Mouse (Mus musculus) embryonic facial prominence, embryonic 14.5 days (tissue): ENCODE data around the gene Limk1. TPM values are rescaled to one million over a fixed set of nuclear protein-coding genes. Genes with fewer than 3 reads are reported as not detected.
A peak's percentile ranks its signal among the peaks of the same experiment; 100 is the strongest.

Experiments used
- ATAC-seq: fragments of 200-750 bp; cut with Nextera tagmentation; 2 replicates; pipeline ENCODE4 v1.8.0; 2017; ENCODE audit warnings: low read depth, moderate number of reproducible peaks, moderate TSS enrichment
- DNase-seq: peaks from one replicate; pipeline ENCODE4 v3.0.0-alpha.2; 2015; ENCODE audit warnings: low spot score
- H3K27ac ChIP-seq: fragments of 300-500 bp; sonication (generic); replicated peaks from 2 replicates; pipeline ENCODE4 v1.5.1; 2014; ENCODE audit warnings: low read depth, mild to moderate bottlenecking, low read length, moderate library complexity
- H3K27me3 ChIP-seq: fragments of 300-500 bp; sonication (generic); replicated peaks from 2 replicates; pipeline ENCODE4 v1.6.1; 2014; ENCODE audit warnings: low read length; ENCODE audit not compliant: control insufficient read depth, insufficient read depth
- H3K36me3 ChIP-seq: fragments of 300-500 bp; sonication (generic); 2 replicates; pipeline ENCODE4 v1.6.1; 2014; ENCODE audit warnings: low read length, mixed read lengths; ENCODE audit not compliant: control insufficient read depth, insufficient read depth
- H3K4me1 ChIP-seq: fragments of 300-500 bp; sonication (generic); 2 replicates; pipeline ENCODE4 v1.6.1; 2014; ENCODE audit warnings: antibody characterized with exemption, low read length; ENCODE audit not compliant: control insufficient read depth, insufficient read depth
- H3K4me2 ChIP-seq: fragments of 300-500 bp; sonication (generic); 2 replicates; pipeline ENCODE4 v1.6.1; 2014; ENCODE audit warnings: low read depth, mild to moderate bottlenecking, low read length, moderate library complexity, mixed read lengths
- H3K4me3 ChIP-seq: fragments of 300-500 bp; sonication (generic); 2 replicates; pipeline ENCODE4 v1.5.1; 2014; ENCODE audit warnings: low read depth, mild to moderate bottlenecking, low read length
- H3K9ac ChIP-seq: fragments of 300-500 bp; sonication (generic); 2 replicates; pipeline ENCODE4 v1.6.1; 2014; ENCODE audit warnings: low read depth, mild to moderate bottlenecking, low read length, moderate library complexity, mixed read lengths
- H3K9me3 ChIP-seq: fragments of 300-500 bp; sonication (generic); 2 replicates; pipeline ENCODE4 v1.6.1; 2016; ENCODE audit warnings: low read length; ENCODE audit not compliant: control insufficient read depth
- WGBS: fragments of 180-500 bp; shearing (Covaris S2); extraction: QIAGEN DNeasy Blood & Tissue Kit; methylation state at CpG from one replicate; pipeline ENCODE4 v1.1.7; 2014; 5-methylcytosine and 5-hydroxymethylcytosine counted together
- polyA plus RNA-seq: library from polyadenylated mRNA; unstranded; fragments of >200 nt; fragmentation: Nextera tagmentation; extraction: Ambion mirVana; gene quantifications from 2 replicates; pipeline ENCODE4 v1.2.1, GENCODE M21; 2014

Limk1 gene
- 6.2 and 8.5 TPM in 2 replicates for polyA plus RNA-seq

DNA sequence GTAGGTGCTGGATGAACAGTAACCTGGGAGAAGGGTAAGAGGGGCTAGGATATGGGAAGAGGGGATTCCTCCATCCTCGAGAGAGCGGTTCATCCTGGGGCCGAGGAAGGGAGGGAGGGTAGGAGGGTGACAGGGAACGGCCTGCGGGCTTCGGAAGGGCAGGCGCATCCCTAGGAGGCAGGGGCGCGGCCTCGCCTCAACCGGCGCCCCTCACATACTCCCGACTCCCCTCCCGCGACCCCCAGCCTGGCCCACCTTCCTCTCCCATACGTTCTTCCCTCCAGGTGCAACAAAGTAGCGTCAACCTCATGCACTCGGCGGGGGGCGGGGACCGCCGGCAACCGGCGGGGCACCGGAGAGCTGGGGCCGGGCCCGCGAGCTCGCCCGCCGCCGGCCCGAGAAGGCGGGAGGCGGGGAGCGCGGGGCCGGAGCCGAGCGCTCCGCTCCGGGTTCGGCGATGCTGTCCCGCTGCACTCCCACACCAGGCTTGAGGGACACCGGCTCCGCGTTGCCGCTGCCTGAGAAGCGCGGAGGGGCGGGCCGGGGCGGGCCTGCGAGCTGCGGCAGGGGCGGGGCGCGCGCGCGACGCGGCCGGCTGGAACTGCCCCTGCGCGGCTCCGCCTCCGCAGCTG, at the start of gene Limk1:
Gene Limk1, minus strand, starts transcription at position 513 of the 632 bp plus-strand sequence.
- peak within 1 kb of the TSS; percentile 65 for H3K4me2 ChIP-seq
- H3K4me3 ChIP-seq = peak within 1 kb of the TSS; percentile 81
- H3K27ac ChIP-seq = peak within 1 kb of the TSS; percentile 81
- no peak for DNase-seq
- peak within 1 kb of the TSS; percentile 83 for H3K9ac ChIP-seq
- no peaks in the 10 kb centered on the region for H3K9me3 ChIP-seq
- H3K4me1 ChIP-seq = no peaks in the 10 kb centered on the region; the same call in 1 of the 2 replicates
- under 1% methylated on average over 16 of the region's 69 CpGs for WGBS
- no peaks in the 10 kb centered on the region for H3K27me3 ChIP-seq
- H3K36me3 ChIP-seq = peaks cover 23% of the 10 kb centered on the region
- peak; percentile 1; the same call in 1 of the 2 replicates for ATAC-seq

DNA sequence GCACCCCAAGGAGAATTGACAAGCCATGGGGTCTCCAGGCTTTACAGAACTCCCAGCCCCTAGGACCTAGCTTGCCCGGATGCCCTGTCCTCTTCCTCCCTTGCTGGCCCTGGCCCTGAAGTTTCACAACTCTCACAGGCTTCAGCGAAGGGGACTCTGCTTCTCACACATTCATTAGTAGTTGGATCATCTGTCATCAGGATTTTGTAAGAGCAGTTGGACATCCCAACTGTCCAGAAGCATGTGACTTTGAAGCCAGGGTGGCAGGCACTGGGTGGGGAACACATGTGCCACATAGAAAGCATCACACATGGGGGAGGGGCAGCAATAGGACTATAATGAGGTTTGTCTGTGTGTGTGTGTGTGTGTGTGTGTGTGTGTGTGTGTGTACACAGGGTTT, 46.5 kb upstream of the Limk1 start:
- Histone ChIP-seq H3K9ac (no peak overlapping the region), H3K4me1 (no peaks in the 10 kb centered on the region), H3K4me2 (no peak overlapping the region), H3K9me3 (no peaks in the 10 kb centered on the region), H3K4me3 (no peak overlapping the region), H3K27me3 (no peaks in the 10 kb centered on the region), H3K27ac (no peak overlapping the region), H3K36me3 (peaks cover 38% of the 10 kb centered on the region)
- DNase-seq (no peak), ATAC-seq (no peak)
- WGBS = 75% methylated on average over 2 of the region's 2 CpGs

DNA sequence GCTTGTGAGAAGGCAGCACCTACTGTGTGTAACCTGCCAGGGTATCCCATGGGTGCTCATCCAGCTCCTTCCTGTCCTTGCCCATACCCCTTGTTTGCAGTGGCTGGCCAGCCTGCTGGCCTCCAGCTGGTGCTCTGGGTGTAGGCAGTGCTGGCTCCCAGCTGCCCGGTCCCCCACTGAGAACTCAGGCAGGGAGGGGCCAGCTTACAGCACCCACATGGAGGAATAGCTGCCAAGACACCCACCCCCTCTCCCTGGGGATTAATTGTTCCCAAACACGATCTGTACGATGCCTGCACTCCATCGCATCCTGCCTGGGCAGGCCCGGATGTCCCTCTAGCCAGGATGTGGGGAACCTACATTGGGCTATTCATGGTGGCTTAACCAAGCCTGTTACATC, 45.7 kb upstream of the Limk1 start:
- no peak for DNase-seq
- H3K9me3 ChIP-seq = no peaks in the 10 kb centered on the region
- H3K27me3 ChIP-seq = no peaks in the 10 kb centered on the region
- H3K27ac ChIP-seq = no peak overlapping the region
- ATAC-seq = 0 out of 2 replicates have a peak, but pooled peaks have one; percentile 27
- H3K9ac ChIP-seq = no peak overlapping the region
- H3K4me2 ChIP-seq = no peak overlapping the region
- H3K4me3 ChIP-seq = no peak overlapping the region
- H3K36me3 ChIP-seq = peaks cover 42% of the 10 kb centered on the region
- no peaks in the 10 kb centered on the region for H3K4me1 ChIP-seq
- whole genome bisulfite sequencing = 63% methylated on average over 5 of the region's 5 CpGs

DNA sequence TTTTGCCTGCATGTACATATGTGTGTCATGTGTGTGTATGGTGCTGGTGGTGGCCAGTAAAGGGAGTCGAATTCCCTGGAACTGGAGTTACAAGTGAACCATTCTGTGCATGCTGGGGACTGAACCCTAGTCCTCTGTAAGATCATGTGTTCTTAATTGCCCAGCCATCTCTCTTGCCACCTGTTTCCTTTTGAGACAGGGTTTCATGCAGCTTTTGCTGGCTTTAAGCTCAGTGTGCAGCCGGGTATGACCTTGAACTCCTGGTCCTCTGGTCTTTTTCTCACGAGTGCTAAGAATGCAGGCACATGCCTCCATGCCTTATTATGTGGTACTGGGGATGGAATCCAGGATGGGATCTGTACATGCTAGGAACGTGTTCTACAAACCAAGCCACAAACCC, 44.8 kb upstream of the Limk1 start:
- H3K4me1 ChIP-seq = no peaks in the 10 kb centered on the region
- no peak overlapping the region for H3K9ac ChIP-seq
- 46% methylated on average over 4 of the region's 4 CpGs for WGBS
- ATAC-seq = no peak
- DNase-seq = no peak
- no peaks in the 10 kb centered on the region for H3K27me3 ChIP-seq
- H3K27ac ChIP-seq = no peak overlapping the region
- peaks cover 49% of the 10 kb centered on the region for H3K36me3 ChIP-seq
- H3K9me3 ChIP-seq = no peaks in the 10 kb centered on the region
- H3K4me2 ChIP-seq = no peak overlapping the region
- no peak overlapping the region for H3K4me3 ChIP-seq

DNA sequence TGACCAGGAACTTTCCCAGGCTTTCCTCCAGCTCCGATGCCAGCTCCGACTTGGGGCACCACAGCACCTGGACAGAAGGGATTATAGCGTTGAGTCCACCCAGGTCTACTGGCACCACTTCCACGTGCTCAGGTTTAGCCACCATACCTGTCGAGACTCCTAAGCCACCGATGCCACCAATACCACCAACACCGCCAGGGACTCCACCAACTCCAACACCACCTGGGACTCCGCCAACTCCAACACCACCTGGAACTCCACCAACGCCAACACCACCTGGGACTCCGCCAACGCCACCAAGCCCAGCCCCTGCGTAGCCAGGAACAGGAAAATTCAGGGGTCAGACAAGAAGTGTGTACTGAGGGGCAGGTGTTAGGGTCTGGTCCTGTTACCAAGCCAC, 40.7 kb upstream of the Limk1 start:
- Histone ChIP-seq H3K4me3 (no peak overlapping the region), H3K4me1 (no peaks in the 10 kb centered on the region), H3K4me2 (no peak overlapping the region), H3K27me3 (no peaks in the 10 kb centered on the region), H3K36me3 (peaks cover 57% of the 10 kb centered on the region), H3K9ac (no peak overlapping the region), H3K9me3 (no peaks in the 10 kb centered on the region), H3K27ac (no peak overlapping the region)
- ATAC-seq (no peak), DNase-seq (no peak)
- 88% methylated on average over 12 of the region's 12 CpGs for WGBS

DNA sequence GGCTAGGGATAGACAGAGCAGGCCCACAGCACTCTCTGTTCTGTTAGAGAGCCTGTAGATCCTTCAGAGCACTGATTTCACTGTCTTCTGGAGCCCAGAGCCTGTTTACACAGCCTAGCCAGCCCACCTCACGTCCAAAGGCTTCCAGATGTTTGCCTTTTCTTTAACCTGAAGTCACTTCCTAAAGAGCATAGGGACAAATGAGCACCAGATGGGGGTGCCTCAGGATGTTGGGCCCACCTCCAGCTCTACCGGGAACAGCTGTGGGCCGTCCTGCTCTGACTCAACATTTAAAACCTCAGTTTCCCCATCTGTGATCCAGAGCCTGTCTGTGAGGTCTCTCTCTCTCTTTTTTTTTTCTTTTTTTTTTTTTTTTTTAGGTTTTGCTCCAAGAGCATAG, 40.1 kb upstream of the Limk1 start:
- Histone ChIP-seq H3K4me3 (no peak overlapping the region), H3K4me2 (no peak overlapping the region), H3K9ac (no peak overlapping the region), H3K27ac (0 out of 2 replicates have a peak overlapping the region, but pooled peaks have one; percentile 22), H3K4me1 (no peaks in the 10 kb centered on the region), H3K36me3 (peaks cover 61% of the 10 kb centered on the region), H3K9me3 (no peaks in the 10 kb centered on the region), H3K27me3 (no peaks in the 10 kb centered on the region)
- peak; percentile 45 for ATAC-seq
- peak; percentile 76 for DNase-seq
- WGBS = 21% methylated on average over 3 of the region's 3 CpGs

DNA sequence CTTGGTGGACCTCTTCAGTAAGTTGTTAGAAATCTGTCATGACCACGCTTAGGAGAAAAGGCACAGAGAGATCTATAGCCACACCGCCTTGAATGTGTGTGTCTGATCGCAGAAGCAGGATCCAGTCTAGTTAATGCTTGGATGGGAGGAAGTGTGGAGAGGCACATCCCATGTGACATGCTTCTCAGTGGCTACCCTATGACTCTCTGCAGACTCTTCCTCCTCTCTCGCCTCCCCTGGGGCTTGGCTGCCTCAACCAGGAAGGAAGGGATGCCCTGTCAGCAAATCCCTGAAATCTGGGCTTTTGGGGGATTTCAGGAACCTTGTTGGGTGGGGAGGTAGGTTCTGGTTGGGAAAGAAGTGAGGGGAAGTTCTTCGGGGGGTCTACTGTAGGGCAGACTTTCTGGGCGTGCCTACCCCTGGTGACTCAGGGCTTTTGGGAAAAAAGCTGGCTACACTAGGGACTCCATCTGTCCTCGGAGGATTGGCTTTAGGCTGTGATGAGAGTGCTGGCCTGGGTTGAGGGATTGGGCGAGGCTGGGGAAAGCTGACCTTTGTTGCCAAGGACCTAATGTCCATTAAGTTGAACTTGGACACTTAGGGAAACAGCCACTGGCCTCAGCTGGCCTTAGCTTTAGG, 38.7 kb upstream of the Limk1 start:
- DNase-seq (no peak), ATAC-seq (no peak)
- no peaks in the 10 kb centered on the region for H3K9me3 ChIP-seq
- H3K4me1 ChIP-seq = no peaks in the 10 kb centered on the region
- no peak overlapping the region for H3K4me2 ChIP-seq
- no peaks in the 10 kb centered on the region for H3K27me3 ChIP-seq
- H3K4me3 ChIP-seq = no peak overlapping the region
- no peak overlapping the region for H3K9ac ChIP-seq
- WGBS = 80% methylated on average over 8 of the region's 8 CpGs
- H3K36me3 ChIP-seq = peaks cover 57% of the 10 kb centered on the region
- H3K27ac ChIP-seq = no peak overlapping the region

DNA sequence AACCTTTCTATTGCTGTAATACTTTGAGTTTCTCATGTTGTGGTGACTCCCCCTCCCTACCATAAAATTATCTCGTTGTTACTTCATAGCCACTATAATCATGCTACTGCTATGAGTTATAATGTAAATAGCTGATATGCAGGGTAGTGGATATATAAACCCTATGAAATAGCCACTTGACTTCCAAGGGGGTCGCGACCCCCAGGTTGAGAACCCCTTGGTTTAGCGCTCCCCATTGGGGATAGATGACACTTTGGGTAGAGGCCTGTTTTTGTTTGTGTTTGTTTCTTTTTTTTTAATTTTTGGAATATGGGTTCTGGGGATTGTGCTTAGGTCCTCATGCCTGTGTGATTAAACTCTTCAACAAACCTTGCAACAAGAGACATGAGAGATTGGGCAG, 36.9 kb upstream of the Limk1 start:
- Histone ChIP-seq H3K9ac (no peak overlapping the region), H3K9me3 (no peaks in the 10 kb centered on the region), H3K36me3 (peaks cover 44% of the 10 kb centered on the region), H3K4me2 (no peak overlapping the region), H3K4me1 (no peaks in the 10 kb centered on the region), H3K4me3 (no peak overlapping the region), H3K27me3 (no peaks in the 10 kb centered on the region), H3K27ac (no peak overlapping the region)
- no peak for ATAC-seq
- 65% methylated on average over 4 of the region's 4 CpGs for WGBS
- DNase-seq = no peak

DNA sequence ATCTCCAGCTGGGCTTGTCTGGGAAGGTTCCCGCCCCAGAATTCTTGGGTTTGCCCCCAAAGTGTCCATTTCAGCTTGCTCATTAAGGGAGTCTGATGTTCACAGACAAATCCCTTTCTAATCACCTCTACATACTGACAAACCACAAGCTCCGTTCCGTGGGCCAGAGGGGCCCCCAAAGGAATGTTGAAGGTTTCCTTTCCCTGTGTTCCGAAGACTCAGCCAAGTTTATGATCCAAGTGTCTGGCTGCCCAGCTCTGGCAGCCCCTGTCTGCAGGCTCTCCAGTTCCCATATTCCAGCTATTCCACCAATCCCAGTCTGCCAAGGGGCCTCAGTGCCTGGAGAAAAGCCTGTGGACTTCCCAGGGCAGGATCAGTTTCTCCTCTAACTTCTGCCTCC, 31.7 kb upstream of the Limk1 start:
- DNase-seq (peak; percentile 80), ATAC-seq (peak; percentile 71)
- H3K9me3 ChIP-seq = no peaks in the 10 kb centered on the region
- H3K36me3 ChIP-seq = peaks cover 47% of the 10 kb centered on the region
- H3K4me3 ChIP-seq = no peak overlapping the region
- no peak overlapping the region for H3K9ac ChIP-seq
- no peaks in the 10 kb centered on the region for H3K27me3 ChIP-seq
- 23% methylated on average over 4 of the region's 4 CpGs for WGBS
- H3K4me2 ChIP-seq = no peak overlapping the region
- H3K27ac ChIP-seq = 0 out of 2 replicates have a peak overlapping the region, but pooled peaks have one; percentile 11
- no peaks in the 10 kb centered on the region for H3K4me1 ChIP-seq
